Mouse (Mus musculus): ENCODE measurements around the gene Hsd17b14.

DNA sequence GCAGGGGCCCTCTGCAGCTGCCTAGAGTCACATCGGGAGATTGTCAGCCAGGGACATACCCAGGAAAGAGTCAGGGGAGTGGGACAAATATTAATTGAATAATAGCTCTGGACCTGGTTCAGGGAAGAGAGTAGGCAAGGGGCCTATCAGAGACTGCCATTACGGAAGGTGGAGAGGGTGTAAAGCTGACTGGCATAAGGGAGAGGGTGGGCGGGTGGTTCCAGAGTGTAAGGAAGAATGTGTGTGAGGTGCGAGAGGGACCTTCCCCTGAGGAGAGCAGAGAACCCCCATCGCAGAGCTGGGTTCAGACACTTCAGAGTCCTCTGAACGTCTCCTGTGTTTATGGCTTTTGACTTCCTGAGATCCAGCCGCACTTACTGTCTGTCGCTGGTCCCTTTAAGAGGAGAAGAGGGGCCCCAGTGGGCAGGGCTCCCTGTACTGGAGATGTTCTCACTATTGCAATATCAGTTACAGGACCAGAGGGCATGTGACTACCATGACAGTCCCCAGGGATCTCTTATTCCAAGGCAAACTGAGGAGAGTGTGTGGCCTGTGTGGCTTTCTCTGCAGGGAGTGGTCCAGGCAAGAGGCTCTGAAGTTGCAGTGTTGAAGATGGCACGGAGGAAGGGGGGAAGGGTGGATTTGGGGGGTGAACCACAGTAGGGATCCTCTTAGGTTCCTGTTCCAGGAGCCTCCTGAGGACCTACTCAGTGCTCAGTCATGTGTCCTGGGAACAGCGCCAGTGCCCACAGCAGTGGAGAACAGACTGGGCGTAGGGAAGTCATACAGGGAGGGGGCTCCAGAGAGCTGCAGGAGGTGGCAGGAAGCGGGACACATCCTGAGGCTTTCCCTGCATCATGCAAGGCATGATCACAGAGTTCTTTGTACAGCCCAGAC is 7.2 kb downstream of the Hsd17b14 start:
- TF ChIP-seq CTCF (conservative IDR thresholded peaks at IDR 0.05; ENCODE audit: low read length) (no peak), NANOG (IDR thresholded peaks at IDR 0.05; ENCODE audit: borderline replicate concordance, low read length) (no peak), POU5F1 (IDR thresholded peaks at IDR 0.05; ENCODE audit: borderline replicate concordance, low read length) (no peak)
